Mouse (Mus musculus) heart, postnatal 4 days (tissue): ENCODE data around the gene Dnajc17. TPM values are rescaled to one million over a fixed set of nuclear protein-coding genes. Genes with fewer than 3 reads are reported as not detected.

ENCODE experiments used
- DNase-seq: peaks from one replicate; pipeline ENCODE4 v3.0.0; 2021
- total RNA-seq, 2 experiments: library from RNA; stranded (reverse); gene quantifications; 2 replicates each; pipeline ENCODE4 v1.2.3; 2021

Gene Dnajc17
- total RNA-seq, result 10 to 100 TPM; 12.1 to 13.2 TPM

DNA sequence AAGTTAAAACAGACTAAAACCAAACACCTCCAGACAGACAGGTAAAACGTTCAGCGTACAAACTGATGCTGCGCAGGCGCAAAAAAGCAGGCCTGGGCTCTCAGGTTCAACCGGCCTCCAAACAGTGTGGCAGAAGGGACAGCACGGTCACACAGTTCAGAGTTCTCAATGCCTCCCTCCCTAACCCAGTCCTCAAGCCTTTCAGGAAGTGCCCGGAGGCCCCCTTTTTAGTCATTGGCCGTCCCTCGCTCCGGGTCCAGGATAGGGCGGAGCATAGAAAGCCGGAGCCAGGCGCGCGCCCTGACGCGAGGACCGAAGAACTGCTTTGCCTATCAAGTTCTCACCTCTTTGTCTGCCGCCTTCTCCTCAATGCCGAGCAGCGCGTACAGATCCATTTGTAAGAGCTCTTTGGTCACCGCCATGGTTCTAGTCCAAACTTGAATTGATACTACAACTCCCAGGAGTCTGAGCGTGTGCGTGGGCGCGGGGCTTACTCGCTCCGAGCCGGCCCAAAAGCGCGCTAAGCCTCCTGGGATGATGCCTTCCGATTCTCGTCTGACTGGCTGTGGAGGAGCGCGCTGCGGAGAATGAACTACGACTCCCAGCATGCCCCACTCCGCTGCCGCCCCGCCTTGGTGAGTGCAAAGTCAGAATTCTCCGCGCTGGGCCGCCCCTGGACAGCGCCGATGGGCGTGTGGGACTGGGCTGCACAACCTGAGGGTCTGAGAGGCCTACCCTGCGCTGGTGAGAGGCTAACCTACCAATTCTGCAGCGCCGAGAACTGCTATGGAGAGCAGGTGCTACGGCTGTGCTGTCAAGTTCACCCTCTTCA, at the start of gene Dnajc17, which contains the start of gene Zfyve19:
Dnajc17 (minus strand) TSS at position 452 of the 832 bp plus-strand sequence.
Zfyve19 (plus strand) TSS at position 274 of the 832 bp plus-strand sequence.
- peak; percentile 96 for DNase-seq

DNA sequence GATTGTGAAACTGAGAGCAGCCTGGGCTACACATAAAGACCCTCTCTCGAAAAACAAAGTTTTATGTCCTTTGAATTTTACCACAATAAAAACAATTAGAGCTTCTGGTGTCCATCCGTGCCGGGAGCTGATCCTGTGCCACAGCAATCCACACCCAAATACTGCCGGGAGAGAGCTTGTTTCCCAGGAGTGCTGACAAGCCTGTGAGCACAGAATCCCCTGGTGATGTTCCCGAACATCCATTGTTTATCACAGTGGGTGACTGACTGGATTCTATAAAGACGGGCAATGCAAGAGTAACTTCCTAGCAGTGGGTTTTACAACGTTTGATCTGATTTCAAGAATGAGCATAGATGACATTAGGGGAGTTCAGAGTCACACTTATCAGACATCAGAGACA, 46.4 kb upstream of the Dnajc17 start:
- no peak for DNase-seq

DNA sequence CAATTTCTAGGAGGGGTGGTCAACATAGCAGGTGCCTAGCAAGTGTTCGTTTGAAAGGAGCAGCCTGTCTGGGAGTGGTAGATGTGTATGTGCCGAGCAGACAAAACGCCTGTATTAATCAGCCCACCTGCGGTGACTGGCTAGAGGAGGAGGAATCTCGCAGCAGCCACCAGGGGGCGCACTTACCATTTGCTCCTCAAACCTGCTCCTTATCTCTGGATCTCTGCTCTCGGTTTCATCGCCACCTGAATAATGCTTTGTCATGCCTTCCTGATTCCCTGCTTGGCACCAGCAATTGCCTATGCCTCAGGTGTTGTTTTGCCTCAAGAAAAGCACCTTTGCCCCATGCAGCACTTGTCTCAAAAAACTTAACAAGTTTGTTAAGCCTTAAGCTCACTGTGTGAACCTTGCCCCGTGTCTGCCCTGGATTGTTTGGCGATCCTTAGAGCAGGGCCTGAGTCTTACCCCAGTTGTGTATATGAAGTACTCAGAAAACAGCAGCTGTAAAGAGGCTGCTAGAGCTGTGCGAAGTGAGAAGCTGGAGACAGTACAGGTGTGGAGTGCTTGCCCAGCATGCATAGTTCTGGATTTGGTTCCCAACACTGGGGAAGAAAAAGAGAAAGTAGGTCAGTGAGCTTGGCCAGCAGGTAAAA, 42.4 kb upstream of the Dnajc17 start:
- DNase-seq, result peak; percentile 88

DNA sequence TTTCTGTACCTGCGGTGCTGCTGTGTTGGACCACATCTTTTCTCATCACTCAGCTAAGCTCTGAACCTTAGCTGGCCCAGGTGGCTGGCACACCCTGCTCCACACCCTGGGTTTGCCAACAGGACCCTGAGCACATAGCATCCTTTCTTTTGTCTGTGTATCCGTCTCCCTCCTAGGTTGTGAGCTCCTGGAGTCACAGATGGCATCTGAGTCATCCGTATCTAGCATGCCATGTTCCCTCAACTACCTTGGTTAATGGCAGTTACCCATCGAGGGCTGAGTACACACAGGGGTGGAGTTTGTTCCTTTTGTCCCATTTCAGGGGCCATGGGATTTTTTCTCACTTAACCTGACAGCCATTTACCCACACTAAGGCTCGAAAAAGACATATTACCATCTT, 41.8 kb upstream of the Dnajc17 start:
- no peak for DNase-seq

DNA sequence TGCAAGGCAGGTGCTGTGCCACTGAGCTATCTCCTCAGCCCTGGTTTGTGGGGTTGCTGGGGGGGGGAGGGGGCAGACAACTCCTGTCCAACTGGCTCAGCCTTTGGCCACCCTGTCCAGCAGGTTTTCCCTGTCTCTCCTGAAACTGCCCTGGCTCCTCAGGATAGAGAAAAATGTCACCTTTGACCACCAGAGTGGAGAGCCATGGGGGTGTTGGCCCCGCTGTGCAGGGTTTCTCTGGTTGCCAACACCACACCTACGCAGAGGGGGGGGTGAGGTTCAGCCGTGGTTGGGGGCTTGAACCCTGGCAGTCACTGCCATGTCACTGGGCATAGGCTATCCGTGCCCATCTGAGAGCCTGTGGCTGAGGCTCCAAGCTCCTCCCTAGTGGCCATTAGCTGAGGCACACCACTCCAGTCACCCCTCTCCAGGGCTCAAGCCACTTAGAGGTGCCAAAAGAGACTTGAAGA, 41.0 kb upstream of the Dnajc17 start:
- DNase-seq, result no peak

DNA sequence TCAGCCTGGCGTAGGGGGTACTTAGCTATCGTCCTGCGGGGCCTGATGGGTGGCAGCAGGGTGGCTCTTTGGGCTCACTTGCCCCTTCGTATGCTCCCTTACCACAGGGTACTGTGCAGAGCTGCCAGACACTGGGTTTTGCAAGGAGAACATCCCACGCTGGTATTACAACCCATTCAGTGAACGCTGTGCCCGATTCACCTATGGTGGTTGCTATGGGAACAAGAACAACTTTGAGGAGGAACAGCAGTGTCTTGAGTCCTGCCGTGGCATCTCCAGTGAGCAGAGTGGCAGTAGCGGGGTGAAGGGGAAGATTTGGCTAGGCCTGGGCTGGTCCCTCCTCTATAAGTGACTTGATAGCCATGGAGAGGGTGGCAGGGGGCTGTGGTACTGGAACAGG, 39.3 kb upstream of the Dnajc17 start:
- no peak for DNase-seq

DNA sequence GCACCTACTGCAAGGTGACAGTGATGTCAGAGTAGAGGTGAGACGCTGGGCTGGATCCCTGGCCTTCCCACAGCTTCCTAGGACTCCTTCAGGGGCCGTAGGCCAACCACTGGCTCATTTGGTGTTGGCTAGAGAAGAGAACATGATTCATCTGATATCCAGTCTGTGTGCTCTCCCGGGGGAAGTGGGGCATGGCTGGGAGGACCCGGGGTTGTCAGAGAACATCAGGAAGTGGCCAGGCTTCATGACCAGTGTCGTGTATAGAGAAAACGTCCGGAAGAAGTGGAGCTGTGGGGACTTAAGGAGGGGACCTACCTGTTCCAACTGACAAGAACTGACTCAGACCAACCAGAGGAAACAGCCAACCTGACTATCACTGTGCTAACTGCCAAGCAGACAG, 36.7 kb upstream of the Dnajc17 start:
- no peak for DNase-seq

DNA sequence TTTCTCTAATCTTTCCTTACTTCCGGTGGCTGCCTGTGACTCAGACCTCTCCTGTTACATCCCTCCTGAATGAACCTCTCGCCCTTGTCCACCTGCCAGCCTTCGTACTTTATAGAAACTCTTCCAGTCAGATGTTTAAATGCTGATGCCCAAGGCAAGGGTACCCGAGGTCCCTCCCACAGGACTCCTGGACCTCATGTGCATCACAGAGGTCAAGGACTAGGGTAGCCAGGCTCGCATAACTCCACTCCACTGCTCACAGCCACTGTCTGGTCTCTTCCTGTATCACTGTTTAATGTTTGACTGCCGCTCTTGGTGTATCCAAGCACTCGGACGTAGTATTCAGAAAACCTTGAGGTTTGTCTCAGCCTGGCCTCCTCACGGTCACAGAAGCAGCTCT, 34.0 kb upstream of the Dnajc17 start:
- no peak for DNase-seq

DNA sequence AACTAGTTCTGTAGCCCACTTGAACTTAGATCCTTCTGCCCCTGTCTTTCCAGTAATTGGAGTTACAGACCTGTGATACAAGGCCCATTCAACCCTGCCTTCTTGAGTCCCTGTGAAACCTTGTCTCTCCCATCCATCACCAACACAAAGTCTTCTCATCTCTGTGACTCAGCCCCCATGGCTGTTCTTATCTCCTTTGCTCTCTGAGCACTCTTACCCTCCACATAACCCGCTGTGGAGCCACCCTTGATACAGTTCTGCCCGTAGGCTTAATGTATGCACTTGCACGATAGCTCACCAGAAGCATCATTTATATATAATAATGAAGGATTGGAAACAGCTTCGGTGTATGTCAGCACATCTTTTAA, 32.2 kb upstream of the Dnajc17 start:
- DNase-seq, result no peak

DNA sequence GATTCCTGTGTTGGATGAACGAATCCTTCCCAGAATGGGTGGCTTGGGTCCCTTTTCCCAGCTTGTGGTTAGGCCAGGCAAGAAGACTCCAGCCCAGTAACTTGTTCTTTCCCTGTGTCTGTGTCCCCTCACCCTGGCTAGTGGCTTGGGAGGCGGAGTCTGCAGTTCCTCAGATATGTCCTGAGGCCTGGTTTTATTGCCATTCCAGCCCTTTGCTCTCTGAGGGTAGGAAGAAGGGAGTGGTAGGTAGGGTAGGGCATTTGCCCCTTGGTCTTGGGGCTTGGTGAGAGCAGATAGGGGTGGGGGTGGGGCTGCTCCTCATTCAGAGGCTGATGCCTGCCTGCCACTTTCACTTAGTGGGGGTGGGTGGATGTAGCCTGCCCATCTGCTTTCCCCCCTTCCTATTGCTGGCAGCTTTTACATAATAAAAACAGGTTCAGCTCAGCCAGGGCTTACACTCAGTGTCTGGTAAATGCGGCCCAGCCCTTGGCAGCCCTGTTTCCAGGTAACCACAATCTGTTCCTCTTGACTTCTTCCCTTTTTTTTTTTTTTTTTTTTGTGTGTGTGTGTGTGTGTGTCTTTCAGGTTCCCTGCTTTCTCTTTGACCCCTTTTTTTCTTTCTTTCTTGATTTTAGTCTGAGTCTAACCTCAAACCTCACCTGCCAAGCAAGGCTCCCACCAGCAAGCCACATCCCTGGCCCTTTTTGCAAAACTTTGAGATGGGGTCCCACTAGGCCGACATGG, 31.7 kb upstream of the Dnajc17 start:
- no peak for DNase-seq

DNA sequence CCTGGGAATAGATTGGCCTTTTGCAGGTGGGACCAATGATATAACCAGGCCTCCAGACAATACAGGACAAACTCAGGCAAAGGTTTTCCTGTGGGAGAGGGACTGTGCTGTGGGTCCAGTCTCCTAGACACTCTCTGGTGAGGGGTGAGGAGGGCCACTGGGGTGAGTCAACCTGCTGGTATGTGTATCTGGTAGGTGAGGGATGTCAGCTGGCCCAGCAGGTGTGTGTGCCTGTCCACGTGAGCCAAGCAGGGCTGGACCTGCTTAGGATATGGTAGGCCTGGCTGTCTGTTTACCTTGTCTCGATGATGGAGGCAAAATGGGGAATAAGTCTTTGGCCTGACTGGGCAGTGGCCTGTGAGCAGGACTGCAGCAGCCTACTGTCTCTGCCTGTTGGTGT, 30.1 kb upstream of the Dnajc17 start:
- no peak for DNase-seq

DNA sequence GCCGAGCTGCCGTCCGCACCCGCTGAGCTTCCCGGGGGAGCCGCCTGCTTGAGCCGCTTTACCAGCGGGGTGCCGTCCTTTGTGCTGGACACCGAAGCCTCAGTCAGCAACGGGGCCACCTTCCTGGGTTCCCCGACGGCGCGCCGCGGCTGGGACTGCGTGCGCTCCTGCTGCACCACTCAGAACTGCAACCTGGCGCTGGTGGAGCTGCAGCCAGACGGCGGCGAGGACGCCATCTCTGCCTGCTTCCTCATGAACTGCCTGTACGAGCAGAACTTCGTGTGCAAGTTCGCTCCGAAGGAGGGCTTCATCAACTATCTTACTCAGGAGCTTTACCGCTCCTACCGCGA, 29.3 kb upstream of the Dnajc17 start:
- DNase-seq, result no peak

DNA sequence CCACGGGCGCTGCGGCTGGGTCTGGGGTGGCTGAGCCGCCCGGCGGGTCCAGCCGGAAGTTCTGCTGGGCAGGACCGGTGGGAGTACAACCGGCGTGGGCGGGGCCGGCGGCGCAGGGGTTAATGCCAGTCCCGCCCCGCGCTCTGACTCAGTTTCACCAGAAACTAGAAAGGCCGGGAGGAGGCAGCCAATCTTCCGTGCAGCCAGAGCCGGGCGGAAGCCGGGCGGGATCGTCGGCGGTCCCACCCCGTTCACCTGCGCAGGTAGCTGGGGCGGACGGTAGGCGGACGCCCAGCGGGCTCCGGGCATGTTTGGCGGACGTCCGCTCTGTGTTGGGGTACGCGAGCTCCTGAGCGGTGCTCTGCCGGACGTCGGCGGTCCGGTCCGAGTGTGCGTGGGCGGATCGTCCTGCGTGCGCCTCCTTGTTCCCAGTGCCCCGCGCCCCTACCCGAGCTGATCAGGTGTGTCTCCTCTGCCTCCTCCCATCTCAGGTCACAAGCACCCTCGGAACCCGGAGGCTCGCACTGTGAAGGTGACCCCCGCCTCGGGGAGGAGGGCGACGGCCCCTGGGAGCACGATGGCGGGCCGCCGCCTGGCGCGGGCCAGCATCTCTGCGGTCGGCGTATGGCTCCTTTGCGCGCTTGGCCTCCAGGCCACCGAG, 28.7 kb upstream of the Dnajc17 start, which contains the start of gene Spint1:
Spint1 (plus strand) TSS at position 153 of the 661 bp plus-strand sequence.
- peak; percentile 12 for DNase-seq

DNA sequence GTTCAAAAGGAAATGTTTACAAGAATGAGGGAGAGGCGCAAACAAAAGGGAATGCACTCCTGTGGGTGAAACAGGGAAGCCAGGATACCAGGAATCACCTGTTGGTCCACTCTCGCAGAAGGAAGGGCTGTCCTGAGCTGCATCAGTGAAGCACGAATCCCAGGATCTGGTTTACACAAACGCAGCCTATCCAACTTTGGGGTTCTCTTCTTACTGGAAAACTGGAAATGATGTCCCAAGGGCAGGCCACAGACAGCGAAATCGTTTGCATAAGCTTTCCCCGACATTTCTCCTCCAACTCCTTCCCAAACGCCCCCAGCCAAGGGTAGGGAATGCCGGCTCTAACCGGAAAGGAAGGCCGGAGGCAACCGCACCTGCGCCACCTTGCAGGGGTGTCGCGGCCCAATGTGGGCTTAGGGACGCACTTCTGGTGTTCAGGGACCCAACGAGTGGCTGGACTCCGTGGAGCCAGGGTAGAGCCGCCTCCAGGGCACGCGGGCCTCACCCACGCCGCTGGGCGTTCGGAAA, 28.2 kb upstream of the Dnajc17 start:
- no peak for DNase-seq

DNA sequence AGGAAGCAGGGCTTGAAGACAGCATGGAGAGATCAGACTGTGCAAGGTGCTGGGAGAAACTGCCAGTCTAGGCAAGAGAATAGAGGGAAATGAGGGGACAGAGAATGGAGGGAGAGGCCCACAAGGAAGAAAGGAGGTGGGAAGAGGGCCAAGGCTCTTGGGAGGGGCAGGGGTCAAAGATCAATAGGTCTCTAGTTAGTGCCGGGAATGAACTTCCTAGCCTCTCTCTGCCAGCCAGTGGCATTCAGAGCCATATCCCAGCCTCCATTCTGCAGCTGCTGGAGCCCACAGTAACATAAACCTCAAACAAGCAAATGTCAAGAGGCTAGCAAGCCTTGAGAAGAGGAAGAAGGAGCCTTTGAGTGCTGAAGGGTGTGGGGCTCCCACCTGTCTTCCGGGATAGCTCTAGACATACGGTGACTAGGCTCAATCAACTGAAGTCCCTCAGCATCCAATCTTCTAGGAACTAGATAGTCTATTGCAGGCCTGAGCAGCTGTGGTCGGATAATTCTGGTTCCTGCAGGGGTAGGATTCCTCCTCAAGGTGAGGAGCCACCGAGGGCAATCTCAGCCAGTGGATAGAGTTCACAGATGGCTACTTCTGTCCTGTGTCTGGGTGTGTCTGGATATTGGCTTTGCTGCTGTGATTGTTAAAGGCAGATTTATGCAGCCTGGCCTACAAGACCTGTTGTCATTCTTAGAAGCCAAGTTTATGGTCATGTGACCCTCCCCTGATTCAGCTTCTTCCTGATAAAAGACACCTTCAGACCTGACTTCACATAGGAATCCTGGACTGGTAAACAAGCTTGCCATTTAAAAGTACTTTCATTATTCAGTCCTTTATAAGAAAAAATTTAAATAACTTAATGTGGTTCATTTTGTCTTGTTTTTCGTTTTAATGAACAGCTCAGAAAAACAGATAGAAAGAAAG, 21.4 kb upstream of the Dnajc17 start, which contains the start of gene Ppp1r14d:
Ppp1r14d (minus strand) TSS at position 132 of the 930 bp plus-strand sequence.
- DNase-seq, result no peak

DNA sequence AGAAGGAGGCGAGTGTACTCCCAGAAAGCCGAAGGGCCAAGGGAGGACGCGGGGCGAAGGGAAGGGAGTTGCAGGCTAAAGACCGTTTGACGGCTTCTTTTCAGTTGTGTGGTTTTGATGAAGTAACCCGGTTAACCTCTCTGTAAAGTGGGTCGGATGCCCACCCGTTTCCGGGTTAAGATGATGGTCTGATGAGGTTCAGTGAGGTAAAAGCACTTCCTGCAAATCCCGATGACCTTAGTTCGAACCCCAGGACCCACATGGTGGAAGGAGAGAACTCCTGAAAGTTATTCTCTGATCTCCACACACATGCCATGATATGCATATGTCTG, 547 bp upstream of the Dnajc17 start:
- DNase-seq, result no peak

DNA sequence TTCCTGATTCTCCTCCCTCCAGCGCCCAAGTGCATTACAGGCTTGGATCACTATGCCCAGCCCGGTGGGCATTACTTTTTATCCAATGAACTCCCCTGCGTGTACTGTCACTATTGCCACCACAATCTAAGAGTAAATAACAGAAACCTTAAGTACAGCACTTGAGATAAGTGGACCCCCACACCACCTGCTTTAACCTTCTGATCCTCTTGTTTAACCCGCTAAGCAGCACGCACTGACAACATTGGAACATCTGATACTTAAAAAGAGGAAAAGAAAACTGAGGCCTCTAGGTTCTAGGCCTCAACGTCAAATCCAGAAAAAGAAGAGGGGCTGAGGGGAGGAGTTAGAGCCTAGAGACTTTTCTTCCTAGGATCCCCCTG, 643 bp downstream of the Dnajc17 start:
- DNase-seq, result no peak

DNA sequence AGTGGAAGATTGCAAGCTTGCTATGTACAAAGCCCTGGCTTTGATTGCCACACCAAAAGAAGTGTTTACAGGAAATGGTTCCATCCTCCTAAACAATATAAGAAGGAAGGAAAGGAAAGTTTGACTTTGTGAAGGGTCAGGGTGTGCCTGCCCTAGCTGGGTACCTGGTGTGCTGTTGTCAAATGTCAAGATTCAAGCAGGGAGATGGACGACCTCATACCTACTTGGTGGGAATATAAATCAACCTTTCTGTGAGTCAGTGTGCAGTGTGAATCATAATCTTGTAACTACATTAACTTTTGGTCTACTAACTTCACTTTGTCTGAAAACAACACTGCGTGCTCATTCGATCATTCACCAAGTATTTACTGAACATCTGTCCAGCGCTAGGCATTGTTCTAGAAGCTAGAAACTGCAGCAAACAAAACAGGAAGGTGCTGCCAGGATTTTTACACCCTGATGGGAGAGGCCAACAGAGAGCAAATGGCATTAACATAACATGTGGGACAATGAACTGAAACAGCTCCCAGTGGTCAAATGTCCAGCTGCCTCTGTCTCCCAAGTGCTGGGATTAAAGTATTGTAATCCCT, 4.6 kb downstream of the Dnajc17 start:
- no peak for DNase-seq

DNA sequence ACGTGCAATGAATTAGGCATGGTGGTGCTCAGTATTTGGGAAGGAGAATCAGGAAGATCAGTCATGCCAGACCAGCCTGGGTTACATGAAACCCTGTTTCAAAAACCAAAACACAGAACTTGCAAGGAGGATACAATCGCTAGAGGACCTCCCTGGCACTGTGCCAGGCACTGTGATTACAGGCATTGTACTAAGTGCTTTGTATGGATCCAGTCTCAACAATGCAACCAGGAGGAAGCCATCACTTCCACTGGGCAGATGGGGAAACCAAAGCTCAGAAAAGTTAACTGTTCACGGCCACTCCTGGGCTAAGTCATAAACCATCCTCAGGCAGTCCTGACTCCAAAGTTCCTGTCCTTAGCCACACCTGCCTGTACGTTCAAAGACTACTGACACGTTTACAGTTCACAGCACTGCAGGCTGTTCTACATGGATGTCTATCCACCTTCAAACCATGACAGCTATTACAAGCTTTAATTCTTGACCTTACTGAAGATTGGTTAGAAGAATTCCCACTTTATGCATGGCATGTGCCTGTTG, 5.6 kb downstream of the Dnajc17 start:
- peak; percentile 66 for DNase-seq

DNA sequence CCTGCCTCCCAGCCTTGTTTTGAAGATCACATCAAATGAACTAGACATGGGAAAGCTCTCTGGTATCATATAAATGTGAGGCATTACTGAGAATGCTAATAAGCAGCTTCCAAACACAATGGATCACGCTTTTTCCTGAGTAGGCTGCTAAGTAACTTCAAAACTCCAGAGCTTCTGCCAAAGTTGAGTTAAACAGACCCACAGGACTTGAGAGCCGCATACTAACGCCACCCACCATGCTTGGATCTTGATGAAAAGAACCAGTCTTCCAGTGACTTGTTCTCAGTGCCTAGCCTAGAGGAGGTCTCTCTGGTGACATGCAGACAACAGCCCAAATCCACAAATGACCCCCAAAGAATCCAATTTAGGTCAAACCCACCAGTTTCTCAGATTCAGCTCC, 9.7 kb downstream of the Dnajc17 start:
- no peak for DNase-seq

DNA sequence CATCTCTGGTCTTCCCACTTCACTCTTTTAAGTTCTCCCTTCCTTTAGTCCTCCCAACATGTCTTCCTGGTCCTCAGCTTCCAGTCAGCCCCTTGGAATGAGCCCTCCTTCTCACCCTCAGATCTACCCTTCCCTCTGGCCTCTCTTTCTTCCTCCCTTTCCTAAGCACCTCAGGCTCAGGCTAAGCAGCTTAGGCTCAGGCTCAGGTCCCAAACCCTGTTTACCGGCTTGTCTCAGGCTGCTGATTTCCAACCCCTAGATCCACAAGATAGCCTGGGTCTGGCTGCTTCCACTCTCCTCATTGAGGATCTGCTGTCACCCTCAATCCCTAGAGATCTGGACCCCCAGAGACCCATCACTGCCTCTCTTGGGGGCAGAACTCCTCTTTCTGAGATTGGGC, 10.5 kb downstream of the Dnajc17 start:
- no peak for DNase-seq
